Comparison of ENCODE assay signal across 9 mouse cellular contexts in genomic region chr11:60250971-60251643, GRCm38 (mm10). TPM values are rescaled to one million over a fixed set of nuclear protein-coding genes. Genes with fewer than 3 reads are reported as not detected.
DNase-seq lines count a peak whose midpoint lies in the region; ATAC-seq and TF ChIP-seq lines count a peak whose summit lies in the region.
"Had no signal": no experiment of that assay in that cellular context is flagged by ENCODE, and none has a peak within 500 bp of the region (broad histone marks: within the 10 kb centered on the region; RNA-seq: fewer than 3 reads in every experiment).

No protein-coding gene starts in this region.

- H3K4me1 ChIP-seq in hindbrain, embryonic 11.5 days (replicated peaks; ENCODE audit: control insufficient read depth, insufficient read depth, low read length), result no peaks in the 10 kb centered on the region
- H3K4me1 ChIP-seq in hindbrain, embryonic 13.5 days (replicated peaks), result peaks cover 28% of the 10 kb centered on the region
- H3K4me1 ChIP-seq in MEL (ENCODE audit: control insufficient read depth in 1 of 2, insufficient read depth in 2 of 2, low read length in 2 of 2), result no peaks in the 10 kb centered on the region
- H3K4me1 ChIP-seq in limb, embryonic 12.5 days (replicated peaks), result peaks cover 27% of the 10 kb centered on the region
- peaks cover 3% of the 10 kb centered on the region; the same call in 1 of the 2 replicates for H3K4me1 ChIP-seq in neural tube, embryonic 11.5 days (ENCODE audit: control insufficient read depth, insufficient read depth, low read length)

- DNase-seq in hindbrain, embryonic 11.5 days (ENCODE audit: low spot score), result peak; percentile 70
- peak; percentile 75 for DNase-seq in MEL (ENCODE audit: low read depth, low spot score)
- peak; percentile 71 for DNase-seq in cerebellum, adult 9-11 months
- DNase-seq in heart, postnatal 36 days, result peak; percentile 41 to 51
- DNase-seq in neural tube, embryonic 11.5 days (ENCODE audit: low spot score), result peak; percentile 55
- no peak for DNase-seq in frontal cortex, postnatal 14 days (ENCODE audit: low spot score in 2 of 2)

- H3K27me3 ChIP-seq in hindbrain, embryonic 11.5 days (ENCODE audit: control insufficient read depth, insufficient read depth, low read length), result no peaks in the 10 kb centered on the region
- no peaks in the 10 kb centered on the region for H3K27me3 ChIP-seq in hindbrain, embryonic 13.5 days
- H3K27me3 ChIP-seq in MEL (ENCODE audit: control insufficient read depth in 1 of 2, insufficient read depth in 2 of 2, low read length in 2 of 2), result no peaks in the 10 kb centered on the region
- H3K27me3 ChIP-seq in limb, embryonic 12.5 days, result no peaks in the 10 kb centered on the region
- no peaks in the 10 kb centered on the region for H3K27me3 ChIP-seq in neural tube, embryonic 11.5 days (ENCODE audit: control insufficient read depth, insufficient read depth, low read length)
- H3K27me3 ChIP-seq: embryonic facial prominence, embryonic 13.5 days had no signal

- no peak overlapping the region for H3K9ac ChIP-seq in hindbrain, embryonic 11.5 days (ENCODE audit: low read depth, low read length)
- H3K9ac ChIP-seq in hindbrain, embryonic 13.5 days, result no peak overlapping the region
- H3K9ac ChIP-seq in MEL (ENCODE audit: control insufficient read depth, low read depth, low read length, poor library complexity, severe bottlenecking), result no peak overlapping the region
- H3K9ac ChIP-seq in limb, embryonic 12.5 days (replicated peaks), result no peak overlapping the region
- no peak overlapping the region for H3K9ac ChIP-seq in neural tube, embryonic 11.5 days (ENCODE audit: low read length)
- H3K9ac ChIP-seq: embryonic facial prominence, embryonic 13.5 days had no signal

- intact Hi-C loops in heart, postnatal 36 days (cut with DNase I), result loop anchor here (1.0 to 5.0 kb wide), 4 partner anchors 42 to 161 kb away; partner anchors contain the start of genes Drc3 and Tom1l2

- no peak overlapping the region for H3K4me2 ChIP-seq in hindbrain, embryonic 11.5 days (replicated peaks; ENCODE audit: low read depth, low read length)
- H3K4me2 ChIP-seq in hindbrain, embryonic 13.5 days, result no peak overlapping the region
- H3K4me2 ChIP-seq in limb, embryonic 12.5 days, result no peak overlapping the region
- no peak overlapping the region for H3K4me2 ChIP-seq in neural tube, embryonic 11.5 days (ENCODE audit: low read depth)
- H3K4me2 ChIP-seq: embryonic facial prominence, embryonic 13.5 days had no signal

- no peak for TF ChIP-seq POLR2A in MEL (IDR thresholded peaks at IDR 0.05; ENCODE audit: control insufficient read depth in 1 of 2, insufficient read depth in 1 of 2, low read depth in 1 of 2, low read length in 2 of 2, poor library complexity in 1 of 2)

- 58% methylated on average over 6 of the region's 6 CpGs for WGBS in hindbrain, embryonic 11.5 days
- WGBS in hindbrain, embryonic 13.5 days, result 60% methylated on average over 6 of the region's 6 CpGs
- WGBS in limb, embryonic 12.5 days, result 54% methylated on average over 6 of the region's 6 CpGs
- WGBS in neural tube, embryonic 11.5 days, result 54% methylated on average over 6 of the region's 6 CpGs

- ATAC-seq in hindbrain, embryonic 11.5 days (ENCODE audit: low FRiP score), result no peak
- ATAC-seq in hindbrain, embryonic 13.5 days (ENCODE audit: low FRiP score), result no peak
- no peak for ATAC-seq in limb, embryonic 12.5 days (ENCODE audit: insufficient number of reproducible peaks, insufficient read depth, low FRiP score, low TSS enrichment, low read depth)
- no peak for ATAC-seq in neural tube, embryonic 11.5 days (ENCODE audit: insufficient read depth, low FRiP score, low TSS enrichment)

- peak; percentile 44 to 88 (median 64) for TF ChIP-seq CTCF in MEL (IDR thresholded peaks at IDR 0.05 in 2 of 3, conservative IDR thresholded peaks at IDR 0.05 in 1 of 3; ENCODE audit: control insufficient read depth in 1 of 3, insufficient read depth in 1 of 3, low read depth in 2 of 3, low read length in 3 of 3, poor library complexity in 1 of 3, severe bottlenecking in 1 of 3)

- no peaks in the 10 kb centered on the region for H3K79me2 ChIP-seq in MEL (ENCODE audit: control insufficient read depth, insufficient read depth, low read length, poor library complexity)

- TF ChIP-seq RAD21 in MEL (IDR thresholded peaks at IDR 0.05; ENCODE audit: low read depth, low read length), result peak; percentile 83

- TF ChIP-seq EP300 in MEL (IDR thresholded peaks at IDR 0.05; ENCODE audit: low read depth in 1 of 2, low read length in 2 of 2), result no peak

- H3K36me3 ChIP-seq in hindbrain, embryonic 11.5 days (ENCODE audit: control insufficient read depth, insufficient read depth, low read length), result no peaks in the 10 kb centered on the region
- peaks cover 36% of the 10 kb centered on the region for H3K36me3 ChIP-seq in hindbrain, embryonic 13.5 days
- no peaks in the 10 kb centered on the region for H3K36me3 ChIP-seq in MEL (ENCODE audit: control insufficient read depth in 1 of 2, insufficient read depth in 2 of 2, low read length in 2 of 2)
- peaks cover 16% of the 10 kb centered on the region for H3K36me3 ChIP-seq in limb, embryonic 12.5 days
- H3K36me3 ChIP-seq in neural tube, embryonic 11.5 days (ENCODE audit: control insufficient read depth, insufficient read depth, low read length), result no peaks in the 10 kb centered on the region

- H3K4me3 ChIP-seq in hindbrain, embryonic 11.5 days (ENCODE audit: low read depth, low read length), result no peak overlapping the region
- H3K4me3 ChIP-seq in hindbrain, embryonic 13.5 days, result no peak overlapping the region
- no peak overlapping the region for H3K4me3 ChIP-seq in MEL (ENCODE audit: control insufficient read depth in 1 of 2, insufficient read depth in 1 of 2, low read depth in 2 of 2, low read length in 2 of 2)
- no peak overlapping the region for H3K4me3 ChIP-seq in limb, embryonic 12.5 days (replicated peaks)
- H3K4me3 ChIP-seq in neural tube, embryonic 11.5 days (ENCODE audit: low read depth, low read length), result no peak overlapping the region
- H3K4me3 ChIP-seq: embryonic facial prominence, embryonic 13.5 days had no signal

- no peaks in the 10 kb centered on the region for H3K9me3 ChIP-seq in hindbrain, embryonic 11.5 days (ENCODE audit: control insufficient read depth, low read length)
- no peaks in the 10 kb centered on the region; the same call in 1 of the 2 replicates for H3K9me3 ChIP-seq in hindbrain, embryonic 13.5 days
- no peaks in the 10 kb centered on the region for H3K9me3 ChIP-seq in MEL (replicated peaks; ENCODE audit: insufficient read depth, low read length)
- 0 out of 2 replicates have a peak, but pooled peaks cover 3% of the 10 kb centered on the region for H3K9me3 ChIP-seq in limb, embryonic 12.5 days
- H3K9me3 ChIP-seq in neural tube, embryonic 11.5 days (ENCODE audit: control insufficient read depth, low read length), result no peaks in the 10 kb centered on the region
- H3K9me3 ChIP-seq: embryonic facial prominence, embryonic 13.5 days had no signal

- no peak overlapping the region for H3K27ac ChIP-seq in hindbrain, embryonic 11.5 days (ENCODE audit: low read depth, low read length)
- no peak overlapping the region for H3K27ac ChIP-seq in hindbrain, embryonic 13.5 days
- H3K27ac ChIP-seq in MEL (ENCODE audit: control insufficient read depth, low read depth, low read length), result no peak overlapping the region
- H3K27ac ChIP-seq in limb, embryonic 12.5 days, result 0 out of 2 replicates have a peak overlapping the region, but pooled peaks have one; percentile 4
- no peak overlapping the region for H3K27ac ChIP-seq in neural tube, embryonic 11.5 days (ENCODE audit: low read depth, low read length)
- H3K27ac ChIP-seq: embryonic facial prominence, embryonic 13.5 days had no signal

TF ChIP-seq in MEL, 35 proteins besides CTCF, POLR2A, EP300 and RAD21:
- no peak for TF ChIP-seq TBP (IDR thresholded peaks at IDR 0.05; ENCODE audit: low read depth, low read length)
- TF ChIP-seq SMC3 (IDR thresholded peaks at IDR 0.05; ENCODE audit: low read depth, low read length), result peak; percentile 76
- TF ChIP-seq ZC3H11A (IDR thresholded peaks at IDR 0.05; ENCODE audit: low read depth, low read length), result peak; percentile 59

RNA-seq across cellular contexts. Expression of gene Srebf1, which starts 28.7 kb away (rescaled TPM):
- polyA plus RNA-seq in hindbrain, embryonic 11.5 days (2014; fragmentation: Nextera tagmentation; extraction: Ambion mirVana), result 40.4 and 44.7 TPM in 2 replicates
- 38.2 and 43.9 TPM in 2 replicates for polyA plus RNA-seq in hindbrain, embryonic 13.5 days (2015; fragmentation: Nextera tagmentation; extraction: Ambion mirVana)
- 288 and 305 TPM in 2 replicates for total RNA-seq in MEL (2012; rRNA removed)
- polyA plus RNA-seq in MEL (2012; ENCODE audit: insufficient read depth in 1 of 2, insufficient read length in 2 of 2, low read depth in 1 of 2, low replicate concordance in 2 of 2, missing spikeins in 1 of 2), result 100 to 1,000 TPM in 1 of 2 experiments, not detected in 1; 241 TPM
- 10 to 100 TPM; 28.9 to 39.5 TPM for total RNA-seq in heart, postnatal 36 days (2021)
- polyA plus RNA-seq in limb, embryonic 12.5 days (2016; fragmentation: Nextera tagmentation; extraction: Ambion mirVana), result 54.1 and 61.2 TPM in 2 replicates
- 53.3 and 54.7 TPM in 2 replicates for polyA plus RNA-seq in neural tube, embryonic 11.5 days (2014; fragmentation: Nextera tagmentation; extraction: Ambion mirVana)

Comparison
In these comparisons a context has a peak if more than half of its experiments do, and no peak if none do; other contexts are left out.
1. DNase-seq: peak in hindbrain, embryonic 11.5 days (single experiment), MEL (single experiment), cerebellum, adult 9-11 months (single experiment), heart, postnatal 36 days (2 of 2) and neural tube, embryonic 11.5 days (single experiment); none in frontal cortex, postnatal 14 days (0 of 2).